Mouse (Mus musculus): ENCODE results near the gene Trafd1. TPM values are rescaled to one million over a fixed set of nuclear protein-coding genes. Genes with fewer than 3 reads are reported as not detected.
"Not testable (repeated sequence)": the region's sequence is repeated elsewhere in the genome, so short reads cannot be mapped to it uniquely, and the experiment has no call there.

Trafd1 gene
- polyA plus RNA-seq, 1 experiment from 2014 or later: 85.9 TPM

GRCm38 (mm10) chr5:121340965-121341473 is 44.4 kb downstream of the Trafd1 start:
- ATAC-seq (ENCODE audit: low read depth): no peak
- WGBS: 25% methylated on average over 7 of the region's 7 CpGs
- Histone ChIP-seq H3K4me3 (ENCODE audit: low read length) (no peak overlapping the region), H3K36me3 (ENCODE audit: control insufficient read depth, insufficient read depth, low read length) (peaks cover 36% of the 10 kb centered on the region), H3K9me3 (ENCODE audit: control insufficient read depth, low read length) (no peaks in the 10 kb centered on the region), H3K4me1 (replicated peaks; ENCODE audit: control insufficient read depth, insufficient read depth, low read length) (no peaks in the 10 kb centered on the region), H3K9ac (ENCODE audit: low read length) (no peak overlapping the region), H3K27ac (ENCODE audit: low read length) (no peak overlapping the region), H3K27me3 (ENCODE audit: control insufficient read depth, insufficient read depth, low read depth, low read length) (no peaks in the 10 kb centered on the region), H3K4me2 (ENCODE audit: low read depth, low read length) (no peak overlapping the region)

- no peak for ATAC-seq (ENCODE audit: low read depth)
- WGBS: 87% methylated on average over 7 of the region's 7 CpGs
- H3K4me1 ChIP-seq (replicated peaks; ENCODE audit: control insufficient read depth, insufficient read depth, low read length): no peaks in the 10 kb centered on the region
- H3K4me2 ChIP-seq (ENCODE audit: low read depth, low read length): no peak overlapping the region
- no peak overlapping the region for H3K9ac ChIP-seq (ENCODE audit: low read length)
- H3K9me3 ChIP-seq (ENCODE audit: control insufficient read depth, low read length): no peaks in the 10 kb centered on the region
- no peak overlapping the region for H3K27ac ChIP-seq (ENCODE audit: low read length)
- H3K4me3 ChIP-seq (ENCODE audit: low read length): no peak overlapping the region
- no peaks in the 10 kb centered on the region for H3K27me3 ChIP-seq (ENCODE audit: control insufficient read depth, insufficient read depth, low read depth, low read length)
- peaks cover 38% of the 10 kb centered on the region for H3K36me3 ChIP-seq (ENCODE audit: control insufficient read depth, insufficient read depth, low read length)
Measured at GRCm38 (mm10) chr5:121339507-121340230, 45.8 kb downstream of the Trafd1 start.

GRCm38 (mm10) chr5:121336776-121337175 is 48.7 kb downstream of the Trafd1 start:
- H3K4me2 ChIP-seq (ENCODE audit: low read depth, low read length): no peak overlapping the region
- H3K27ac ChIP-seq (ENCODE audit: low read length): no peak overlapping the region
- 88% methylated on average over 6 of the region's 6 CpGs for WGBS
- peaks cover 32% of the 10 kb centered on the region for H3K36me3 ChIP-seq (ENCODE audit: control insufficient read depth, insufficient read depth, low read length)
- no peaks in the 10 kb centered on the region for H3K4me1 ChIP-seq (replicated peaks; ENCODE audit: control insufficient read depth, insufficient read depth, low read length)
- no peak for ATAC-seq (ENCODE audit: low read depth)
- no peaks in the 10 kb centered on the region for H3K9me3 ChIP-seq (ENCODE audit: control insufficient read depth, low read length)
- no peaks in the 10 kb centered on the region for H3K27me3 ChIP-seq (ENCODE audit: control insufficient read depth, insufficient read depth, low read depth, low read length)
- no peak overlapping the region for H3K9ac ChIP-seq (ENCODE audit: low read length)
- H3K4me3 ChIP-seq (ENCODE audit: low read length): no peak overlapping the region

- Histone ChIP-seq H3K27ac (ENCODE audit: low read length) (no peak overlapping the region), H3K4me2 (ENCODE audit: low read depth, low read length) (no peak overlapping the region), H3K36me3 (ENCODE audit: control insufficient read depth, insufficient read depth, low read length) (peaks cover 38% of the 10 kb centered on the region), H3K9ac (ENCODE audit: low read length) (no peak overlapping the region), H3K4me3 (ENCODE audit: low read length) (no peak overlapping the region), H3K27me3 (ENCODE audit: control insufficient read depth, insufficient read depth, low read depth, low read length) (no peaks in the 10 kb centered on the region), H3K9me3 (ENCODE audit: control insufficient read depth, low read length) (no peaks in the 10 kb centered on the region), H3K4me1 (replicated peaks; ENCODE audit: control insufficient read depth, insufficient read depth, low read length) (no peaks in the 10 kb centered on the region)
- 74% methylated on average over 3 of the region's 3 CpGs for WGBS
- no peak for ATAC-seq (ENCODE audit: low read depth)
Measured at GRCm38 (mm10) chr5:121336009-121336408, 49.4 kb downstream of the Trafd1 start.

- H3K4me1 ChIP-seq (replicated peaks; ENCODE audit: control insufficient read depth, insufficient read depth, low read length): no peaks in the 10 kb centered on the region
- H3K9me3 ChIP-seq (ENCODE audit: control insufficient read depth, low read length): no peaks in the 10 kb centered on the region
- H3K9ac ChIP-seq (ENCODE audit: low read length): no peak overlapping the region
- H3K36me3 ChIP-seq (ENCODE audit: control insufficient read depth, insufficient read depth, low read length): peaks cover 39% of the 10 kb centered on the region
- H3K27ac ChIP-seq (ENCODE audit: low read length): no peak overlapping the region
- ATAC-seq (ENCODE audit: low read depth): no peak
- WGBS: 89% methylated on average over 4 of the region's 4 CpGs
- no peaks in the 10 kb centered on the region for H3K27me3 ChIP-seq (ENCODE audit: control insufficient read depth, insufficient read depth, low read depth, low read length)
- H3K4me2 ChIP-seq (ENCODE audit: low read depth, low read length): no peak overlapping the region
- no peak overlapping the region for H3K4me3 ChIP-seq (ENCODE audit: low read length)
Measured at GRCm38 (mm10) chr5:121335426-121335825, 50.0 kb downstream of the Trafd1 start.

GRCm38 (mm10) chr5:121334454-121334853 is 51.0 kb downstream of the Trafd1 start:
- 92% methylated on average over 5 of the region's 5 CpGs for WGBS
- H3K9ac ChIP-seq (ENCODE audit: low read length): no peak overlapping the region

GRCm38 (mm10) chr5:121333976-121334375 is 51.5 kb downstream of the Trafd1 start:
- 88% methylated on average over 9 of the region's 9 CpGs for WGBS
- H3K4me3 ChIP-seq (ENCODE audit: low read length): no peak overlapping the region
- no peak overlapping the region for H3K4me2 ChIP-seq (ENCODE audit: low read depth, low read length)
- H3K27me3 ChIP-seq (ENCODE audit: control insufficient read depth, insufficient read depth, low read depth, low read length): no peaks in the 10 kb centered on the region
- H3K27ac ChIP-seq (ENCODE audit: low read length): no peak overlapping the region
- H3K4me1 ChIP-seq (replicated peaks; ENCODE audit: control insufficient read depth, insufficient read depth, low read length): no peaks in the 10 kb centered on the region
- no peaks in the 10 kb centered on the region for H3K9me3 ChIP-seq (ENCODE audit: control insufficient read depth, low read length)
- ATAC-seq (ENCODE audit: low read depth): no peak
- no peak overlapping the region for H3K9ac ChIP-seq (ENCODE audit: low read length)
- H3K36me3 ChIP-seq (ENCODE audit: control insufficient read depth, insufficient read depth, low read length): peaks cover 44% of the 10 kb centered on the region

More at GRCm38 (mm10) chr5:121334454-121334853, 51.0 kb downstream of the Trafd1 start:
- no peak for ATAC-seq (ENCODE audit: low read depth)
- H3K4me1 ChIP-seq (replicated peaks; ENCODE audit: control insufficient read depth, insufficient read depth, low read length): no peaks in the 10 kb centered on the region
- no peaks in the 10 kb centered on the region for H3K27me3 ChIP-seq (ENCODE audit: control insufficient read depth, insufficient read depth, low read depth, low read length)
- H3K27ac ChIP-seq (ENCODE audit: low read length): no peak overlapping the region
- H3K36me3 ChIP-seq (ENCODE audit: control insufficient read depth, insufficient read depth, low read length): peaks cover 40% of the 10 kb centered on the region
- H3K4me2 ChIP-seq (ENCODE audit: low read depth, low read length): no peak overlapping the region
- H3K9me3 ChIP-seq (ENCODE audit: control insufficient read depth, low read length): no peaks in the 10 kb centered on the region
- H3K4me3 ChIP-seq (ENCODE audit: low read length): no peak overlapping the region

GRCm38 (mm10) chr5:121331731-121332130 is 53.7 kb downstream of the Trafd1 start:
- Histone ChIP-seq H3K9ac (ENCODE audit: low read length) (no peak overlapping the region), H3K36me3 (ENCODE audit: control insufficient read depth, insufficient read depth, low read length) (peaks cover 48% of the 10 kb centered on the region), H3K9me3 (ENCODE audit: control insufficient read depth, low read length) (no peaks in the 10 kb centered on the region), H3K4me3 (ENCODE audit: low read length) (no peak overlapping the region), H3K4me2 (ENCODE audit: low read depth, low read length) (no peak overlapping the region), H3K27me3 (ENCODE audit: control insufficient read depth, insufficient read depth, low read depth, low read length) (no peaks in the 10 kb centered on the region), H3K4me1 (replicated peaks; ENCODE audit: control insufficient read depth, insufficient read depth, low read length) (no peaks in the 10 kb centered on the region), H3K27ac (ENCODE audit: low read length) (no peak overlapping the region)
- no peak for ATAC-seq (ENCODE audit: low read depth)
- 92% methylated on average over 10 of the region's 10 CpGs for WGBS

GRCm38 (mm10) chr5:121330154-121330816 is 55.1 kb downstream of the Trafd1 start:
- peaks cover 49% of the 10 kb centered on the region for H3K36me3 ChIP-seq (ENCODE audit: control insufficient read depth, insufficient read depth, low read length)
- not testable (repeated sequence) for H3K4me1 ChIP-seq (replicated peaks; ENCODE audit: control insufficient read depth, insufficient read depth, low read length); H3K4me2 ChIP-seq (ENCODE audit: low read depth, low read length); H3K9me3 ChIP-seq (ENCODE audit: control insufficient read depth, low read length); H3K9ac ChIP-seq (ENCODE audit: low read length); H3K27me3 ChIP-seq (ENCODE audit: control insufficient read depth, insufficient read depth, low read depth, low read length)
- H3K27ac ChIP-seq (ENCODE audit: low read length): peak overlapping the region; percentile 47
- WGBS: 69% methylated on average over 10 of the region's 19 CpGs
- peak; percentile 57 for ATAC-seq (ENCODE audit: low read depth)
- H3K4me3 ChIP-seq (ENCODE audit: low read length): peak overlapping the region; percentile 33

Data from lung, embryonic 16.5 days (tissue).